Mouse (Mus musculus): ENCODE results near the gene Thsd4. TPM values are rescaled to one million over a fixed set of nuclear protein-coding genes. Genes with fewer than 3 reads are reported as not detected.

Thsd4 gene
- polyA plus RNA-seq, 1 experiment = 9.0 TPM

DNA sequence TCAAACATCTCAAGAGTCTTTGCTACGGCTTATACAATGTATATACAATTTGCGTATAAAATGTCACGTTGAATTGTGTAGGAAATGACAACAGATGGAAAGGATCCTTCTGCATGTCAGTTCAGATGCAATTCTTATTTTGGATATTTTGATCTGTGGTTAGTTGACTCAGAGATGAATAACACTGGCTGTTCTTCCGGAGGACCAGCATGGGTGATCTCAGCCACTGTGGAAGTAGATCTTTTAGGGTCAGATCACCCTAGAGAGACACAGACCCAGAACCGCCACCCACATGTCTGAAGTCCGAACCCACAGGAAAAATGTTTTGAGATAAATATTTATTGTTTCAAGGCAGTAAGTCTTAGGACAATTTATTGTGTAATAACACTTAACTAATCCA is 198.4 kb downstream of the Thsd4 start:
- whole genome bisulfite sequencing = 87% methylated on average over 6 of the region's 6 CpGs
- no peak overlapping the region for H3K27ac ChIP-seq (ENCODE audit: insufficient read depth, low read depth, low read length)

DNA sequence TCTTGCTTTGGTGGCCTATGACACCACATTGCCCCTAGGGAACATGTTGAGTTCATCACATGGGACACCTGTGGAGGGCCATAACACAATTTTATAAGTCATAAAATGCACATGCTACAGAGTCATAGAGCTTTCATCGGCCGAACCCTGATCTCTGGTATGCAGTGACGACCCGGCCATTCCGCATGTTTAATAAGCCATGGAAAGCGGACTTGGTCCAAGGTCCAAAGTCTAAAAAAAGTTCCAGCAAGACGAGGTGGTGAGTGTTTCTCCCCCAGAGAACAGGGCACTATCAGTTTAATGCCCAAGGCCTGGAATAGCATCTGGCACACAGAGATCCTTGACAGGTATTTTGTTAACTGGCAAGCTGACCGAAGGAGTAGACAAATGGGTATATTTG is 204.6 kb downstream of the Thsd4 start:
- Histone ChIP-seq H3K36me3 (ENCODE audit: control insufficient read depth, insufficient read depth, low read length) (no peaks in the 10 kb centered on the region), H3K27ac (ENCODE audit: insufficient read depth, low read depth, low read length) (peak overlapping the region; percentile 82), H3K4me1 (ENCODE audit: control insufficient read depth, insufficient read depth, insufficient read length, low read length) (peaks cover 21% of the 10 kb centered on the region), H3K27me3 (ENCODE audit: control insufficient read depth, insufficient read depth, low read length) (no peaks in the 10 kb centered on the region), H3K4me3 (ENCODE audit: low read depth, low read length) (no peak overlapping the region)
- 42% methylated on average over 8 of the region's 8 CpGs for WGBS
- TF ChIP-seq POLR2A (IDR thresholded peaks at IDR 0.05; ENCODE audit: low read depth, low read length) (no peak), CTCF (IDR thresholded peaks at IDR 0.05; ENCODE audit: extremely low read depth, insufficient read length, insufficient replicate concordance, low read depth, low read length) (no peak)

More for the DNA sequence above, 198.4 kb downstream of the Thsd4 start:
- no peaks in the 10 kb centered on the region for H3K27me3 ChIP-seq (ENCODE audit: control insufficient read depth, insufficient read depth, low read length)
- no peaks in the 10 kb centered on the region for H3K4me1 ChIP-seq (ENCODE audit: control insufficient read depth, insufficient read depth, insufficient read length, low read length)
- no peak overlapping the region for H3K4me3 ChIP-seq (ENCODE audit: low read depth, low read length)
- no peaks in the 10 kb centered on the region for H3K36me3 ChIP-seq (ENCODE audit: control insufficient read depth, insufficient read depth, low read length)
- TF ChIP-seq CTCF (IDR thresholded peaks at IDR 0.05; ENCODE audit: extremely low read depth, insufficient read length, insufficient replicate concordance, low read depth, low read length) (no peak), POLR2A (IDR thresholded peaks at IDR 0.05; ENCODE audit: low read depth, low read length) (no peak)

DNA sequence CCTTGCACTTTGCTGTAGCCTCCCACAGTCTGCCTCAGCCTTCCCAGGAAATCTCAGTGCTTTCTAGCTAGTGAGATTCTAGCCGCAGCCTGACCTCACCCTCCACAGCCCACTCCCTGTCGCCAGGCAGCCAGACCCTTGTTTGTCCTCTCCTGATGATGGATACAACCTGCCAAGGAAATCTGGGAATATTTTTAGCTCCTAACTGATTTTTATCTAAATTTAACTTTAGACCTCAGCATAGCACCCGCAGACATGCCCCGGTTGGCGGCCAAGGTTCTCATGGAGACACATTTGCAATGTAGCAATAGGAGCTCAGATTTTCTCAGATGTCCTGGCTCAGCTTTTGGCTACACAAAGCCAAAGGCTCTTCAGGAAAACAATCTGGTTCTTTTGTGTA is 205.3 kb downstream of the Thsd4 start:
- H3K36me3 ChIP-seq (ENCODE audit: control insufficient read depth, insufficient read depth, low read length) = no peaks in the 10 kb centered on the region
- H3K27ac ChIP-seq (ENCODE audit: insufficient read depth, low read depth, low read length) = peak overlapping the region; percentile 82
- no peak for TF ChIP-seq CTCF (IDR thresholded peaks at IDR 0.05; ENCODE audit: extremely low read depth, insufficient read length, insufficient replicate concordance, low read depth, low read length)
- no peak for TF ChIP-seq POLR2A (IDR thresholded peaks at IDR 0.05; ENCODE audit: low read depth, low read length)
- H3K4me3 ChIP-seq (ENCODE audit: low read depth, low read length) = no peak overlapping the region
- H3K27me3 ChIP-seq (ENCODE audit: control insufficient read depth, insufficient read depth, low read length) = no peaks in the 10 kb centered on the region
- 74% methylated on average over 5 of the region's 5 CpGs for WGBS
- H3K4me1 ChIP-seq (ENCODE audit: control insufficient read depth, insufficient read depth, insufficient read length, low read length) = peaks cover 28% of the 10 kb centered on the region

DNA sequence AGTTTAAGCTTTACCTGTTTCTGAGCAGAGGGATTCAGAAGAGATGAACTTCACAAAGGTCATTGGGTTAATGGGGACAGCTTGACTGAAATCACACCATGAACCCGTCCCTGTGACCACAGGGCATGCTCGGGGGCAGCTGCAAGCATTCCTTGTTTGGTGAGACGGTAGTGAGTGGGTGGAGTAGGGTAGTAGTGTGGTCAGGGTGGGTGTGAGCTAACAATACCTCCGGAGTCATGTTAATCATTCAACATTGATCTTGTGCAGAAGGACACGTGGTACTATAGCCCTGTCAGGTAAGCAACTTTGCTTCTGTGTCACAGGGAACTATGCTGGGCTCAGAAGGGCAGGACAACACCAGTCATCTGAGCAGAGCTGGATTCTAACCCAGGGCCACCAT is 206.3 kb downstream of the Thsd4 start:
- whole genome bisulfite sequencing = 43% methylated on average over 5 of the region's 5 CpGs
- no peak for TF ChIP-seq POLR2A (IDR thresholded peaks at IDR 0.05; ENCODE audit: low read depth, low read length)
- no peak for TF ChIP-seq CTCF (IDR thresholded peaks at IDR 0.05; ENCODE audit: extremely low read depth, insufficient read length, insufficient replicate concordance, low read depth, low read length)
- Histone ChIP-seq H3K27ac (ENCODE audit: insufficient read depth, low read depth, low read length) (peak overlapping the region; percentile 51; the same call in 1 of the 2 replicates), H3K4me3 (ENCODE audit: low read depth, low read length) (no peak overlapping the region), H3K27me3 (ENCODE audit: control insufficient read depth, insufficient read depth, low read length) (no peaks in the 10 kb centered on the region), H3K36me3 (ENCODE audit: control insufficient read depth, insufficient read depth, low read length) (no peaks in the 10 kb centered on the region), H3K4me1 (ENCODE audit: control insufficient read depth, insufficient read depth, insufficient read length, low read length) (peaks cover 35% of the 10 kb centered on the region)

DNA sequence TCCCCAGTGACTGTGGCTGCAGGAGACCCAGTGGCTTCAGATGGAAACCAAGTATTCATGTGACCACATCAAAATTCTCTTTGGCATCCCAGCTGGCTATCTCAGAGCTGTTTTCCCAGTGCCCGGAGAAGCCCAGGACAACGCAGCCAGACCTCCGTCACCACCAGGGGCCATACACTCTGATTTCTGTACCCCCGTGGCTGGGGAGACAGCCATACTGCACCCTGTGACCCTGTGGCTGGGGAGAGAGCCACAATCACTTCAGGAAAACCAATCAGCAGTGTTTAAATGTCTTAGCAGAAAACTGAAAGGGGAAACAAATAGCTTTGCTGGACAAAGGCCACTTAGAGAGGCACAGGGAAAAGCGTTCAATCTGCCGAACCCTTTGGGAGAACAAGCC is 208.2 kb downstream of the Thsd4 start:
- TF ChIP-seq POLR2A (IDR thresholded peaks at IDR 0.05; ENCODE audit: low read depth, low read length) (no peak), CTCF (IDR thresholded peaks at IDR 0.05; ENCODE audit: extremely low read depth, insufficient read length, insufficient replicate concordance, low read depth, low read length) (no peak)
- 55% methylated on average over 6 of the region's 6 CpGs for WGBS
- Histone ChIP-seq H3K4me1 (ENCODE audit: control insufficient read depth, insufficient read depth, insufficient read length, low read length) (peaks cover 41% of the 10 kb centered on the region), H3K4me3 (ENCODE audit: low read depth, low read length) (no peak overlapping the region), H3K36me3 (ENCODE audit: control insufficient read depth, insufficient read depth, low read length) (no peaks in the 10 kb centered on the region), H3K27me3 (ENCODE audit: control insufficient read depth, insufficient read depth, low read length) (no peaks in the 10 kb centered on the region), H3K27ac (ENCODE audit: insufficient read depth, low read depth, low read length) (no peak overlapping the region)

DNA sequence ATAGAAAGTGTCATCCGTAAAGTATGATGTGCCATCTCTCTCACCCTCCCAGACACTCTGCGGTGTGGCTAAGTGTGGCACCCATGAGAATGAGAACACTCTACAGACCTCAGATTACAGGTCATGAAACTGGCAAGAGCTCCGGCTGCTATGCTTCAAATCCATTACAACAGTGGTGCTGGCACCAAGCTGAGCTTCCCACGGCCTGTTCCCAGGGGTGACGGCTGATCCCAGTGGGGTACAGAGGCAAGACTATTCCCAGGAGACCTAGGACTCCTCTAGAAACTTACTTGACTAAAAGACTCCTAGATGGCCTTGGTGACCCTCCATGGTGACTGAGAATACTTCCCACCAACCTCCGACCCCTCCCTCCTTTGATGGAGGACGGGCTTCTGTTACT is 209.2 kb downstream of the Thsd4 start:
- peaks cover 48% of the 10 kb centered on the region for H3K4me1 ChIP-seq (ENCODE audit: control insufficient read depth, insufficient read depth, insufficient read length, low read length)
- no peaks in the 10 kb centered on the region for H3K27me3 ChIP-seq (ENCODE audit: control insufficient read depth, insufficient read depth, low read length)
- no peak overlapping the region for H3K27ac ChIP-seq (ENCODE audit: insufficient read depth, low read depth, low read length)
- 93% methylated on average over 7 of the region's 7 CpGs for WGBS
- TF ChIP-seq CTCF (IDR thresholded peaks at IDR 0.05; ENCODE audit: extremely low read depth, insufficient read length, insufficient replicate concordance, low read depth, low read length) = no peak
- TF ChIP-seq POLR2A (IDR thresholded peaks at IDR 0.05; ENCODE audit: low read depth, low read length) = no peak
- H3K36me3 ChIP-seq (ENCODE audit: control insufficient read depth, insufficient read depth, low read length) = no peaks in the 10 kb centered on the region
- H3K4me3 ChIP-seq (ENCODE audit: low read depth, low read length) = no peak overlapping the region

DNA sequence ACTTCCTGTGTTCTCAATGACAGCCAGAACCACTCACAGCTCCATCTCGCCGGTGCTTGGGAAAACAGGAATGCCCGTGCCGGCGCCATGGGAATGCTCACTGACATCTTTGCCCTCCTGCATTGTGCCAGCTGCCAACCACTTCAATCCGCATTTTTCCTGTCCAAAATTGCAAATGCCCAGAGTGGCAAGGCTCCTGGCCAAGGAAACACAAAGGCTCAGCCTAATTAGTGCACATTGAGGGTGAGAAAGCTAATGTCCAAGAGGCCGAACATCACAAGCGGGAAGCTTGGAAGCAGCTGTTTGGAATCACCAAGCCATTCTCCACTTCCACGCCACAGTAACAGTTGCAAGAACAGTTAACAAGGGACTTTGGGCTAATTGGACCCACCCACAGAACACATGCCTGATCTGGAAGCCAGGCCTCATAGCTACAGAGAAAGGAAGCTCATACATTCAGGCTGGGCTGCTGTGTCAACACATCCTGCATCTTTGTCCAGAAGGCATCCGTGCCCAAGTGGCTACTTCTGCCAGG is 210.2 kb downstream of the Thsd4 start:
- Histone ChIP-seq H3K27ac (ENCODE audit: insufficient read depth, low read depth, low read length) (peak overlapping the region; percentile 14; the same call in 1 of the 2 replicates), H3K4me3 (ENCODE audit: low read depth, low read length) (no peak overlapping the region), H3K27me3 (ENCODE audit: control insufficient read depth, insufficient read depth, low read length) (no peaks in the 10 kb centered on the region), H3K4me1 (ENCODE audit: control insufficient read depth, insufficient read depth, insufficient read length, low read length) (peaks cover 45% of the 10 kb centered on the region), H3K36me3 (ENCODE audit: control insufficient read depth, insufficient read depth, low read length) (no peaks in the 10 kb centered on the region)
- TF ChIP-seq POLR2A (IDR thresholded peaks at IDR 0.05; ENCODE audit: low read depth, low read length) = no peak
- TF ChIP-seq CTCF (IDR thresholded peaks at IDR 0.05; ENCODE audit: extremely low read depth, insufficient read length, insufficient replicate concordance, low read depth, low read length) = no peak
- 72% methylated on average over 10 of the region's 10 CpGs for WGBS

Measured in small intestine, adult 2 months (tissue).